19 mouse cellular contexts compared by ENCODE assay signal in the genomic region with DNA sequence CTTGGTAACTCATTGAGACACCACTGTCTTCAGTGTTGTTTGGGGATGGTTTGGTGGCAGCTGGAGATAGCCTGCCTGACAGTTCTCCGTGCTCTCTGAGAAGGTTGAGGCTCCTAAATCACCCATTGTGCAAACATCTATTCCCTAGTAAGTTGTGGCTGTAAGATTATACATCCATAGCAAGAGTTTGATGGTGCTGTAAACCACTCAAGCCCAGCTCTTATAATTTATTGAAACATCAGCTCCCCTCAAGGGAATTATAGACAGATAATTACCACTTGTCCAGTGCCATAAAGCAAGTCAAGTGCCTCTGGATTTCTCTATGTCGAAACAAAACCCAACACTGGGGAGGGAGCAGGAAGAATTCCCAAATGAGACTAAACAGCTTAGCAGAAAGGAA.
"Had no signal": no experiment of that assay in that cellular context is flagged by ENCODE, and none has a peak within 500 bp of the region (broad histone marks: within the 10 kb centered on the region; RNA-seq: fewer than 3 reads in every experiment).

No protein-coding gene starts in this region.

- H3K9ac ChIP-seq: hindbrain, embryonic 15.5 days; liver, embryonic 13.5 days; midbrain, embryonic 12.5 days had no signal

- H3K36me3 ChIP-seq: hindbrain, embryonic 15.5 days; liver, embryonic 13.5 days; midbrain, embryonic 12.5 days had no signal

- H3K27ac ChIP-seq: hindbrain, embryonic 15.5 days; liver, embryonic 13.5 days; macrophage; midbrain, embryonic 12.5 days; stomach, postnatal 0 days had no signal

- H3K4me3 ChIP-seq: hindbrain, embryonic 15.5 days; left cerebral cortex, adult 2 months; liver, embryonic 13.5 days; midbrain, embryonic 12.5 days had no signal

- H3K4me2 ChIP-seq: hindbrain, embryonic 15.5 days; liver, embryonic 13.5 days; midbrain, embryonic 12.5 days had no signal

- ATAC-seq: intestine, postnatal 0 days had no signal

- DNase-seq: kidney, postnatal 10 days; kidney, postnatal 4 days; layer of hippocampus, adult 9-11 months; layer of hippocampus, postnatal 36 days; liver, embryonic 13.5 days; lung, adult 2 months; lung, postnatal 14 days; right cerebral cortex, adult 18-20 months; right cerebral cortex, postnatal 14 days; right cerebral cortex, postnatal 4 days; thymus, adult 2 months; thymus, postnatal 14 days; thymus, postnatal 4 days had no signal

- H3K27me3 ChIP-seq: hindbrain, embryonic 15.5 days; liver, embryonic 13.5 days; midbrain, embryonic 12.5 days had no signal

- H3K9me3 ChIP-seq: hindbrain, embryonic 15.5 days; liver, embryonic 13.5 days; midbrain, embryonic 12.5 days had no signal

- H3K4me1 ChIP-seq: hindbrain, embryonic 15.5 days; liver, embryonic 13.5 days had no signal
